Mouse (Mus musculus): ENCODE results near the gene Meis1.

The Meis1 gene

GRCm38 (mm10) chr11:18948600-18949295 is 70.0 kb downstream of the Meis1 start:
- peak; percentile 11 for DNase-seq (ENCODE audit: low read depth)

DNA sequence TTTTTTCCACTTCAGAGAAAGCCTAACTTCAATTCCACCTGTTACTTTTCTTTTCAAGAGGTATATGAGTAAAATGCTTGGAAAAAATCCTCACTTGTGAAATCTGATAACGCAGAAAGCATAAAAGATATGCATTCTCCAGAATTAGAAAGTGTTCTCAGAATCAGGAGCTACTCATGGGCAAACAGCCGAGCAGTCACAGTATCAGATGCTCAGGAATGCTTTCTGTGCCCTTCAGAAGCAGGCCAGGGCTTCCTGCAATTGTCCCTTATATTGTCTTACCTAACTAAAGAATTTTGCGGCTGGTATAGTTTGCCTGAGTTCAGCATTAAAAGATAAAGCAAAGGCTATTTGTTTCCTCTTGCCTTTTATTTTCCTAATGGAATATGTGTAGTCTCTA is 71.4 kb downstream of the Meis1 start:
- DNase-seq (ENCODE audit: low read depth): no peak

DNA sequence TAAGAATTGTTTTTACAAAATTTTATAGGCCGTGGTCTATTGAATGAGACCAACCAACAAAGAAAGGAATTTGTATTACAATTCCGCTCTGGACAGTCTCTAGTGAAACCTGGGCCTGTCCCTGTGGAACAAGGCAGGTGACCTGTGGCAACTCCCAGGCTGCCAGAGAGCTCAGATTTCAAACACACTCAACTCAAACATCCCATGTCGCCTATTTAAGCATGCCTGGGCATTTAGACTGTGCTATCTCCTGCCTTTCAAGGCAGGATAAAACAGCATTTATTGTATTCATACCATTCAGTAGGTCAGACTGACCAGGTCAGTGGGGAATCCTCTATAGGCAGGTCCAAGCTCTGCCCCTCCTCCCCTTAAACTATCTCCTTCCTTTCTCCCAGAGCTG is 73.0 kb downstream of the Meis1 start:
- no peak for DNase-seq (ENCODE audit: low read depth)

DNA sequence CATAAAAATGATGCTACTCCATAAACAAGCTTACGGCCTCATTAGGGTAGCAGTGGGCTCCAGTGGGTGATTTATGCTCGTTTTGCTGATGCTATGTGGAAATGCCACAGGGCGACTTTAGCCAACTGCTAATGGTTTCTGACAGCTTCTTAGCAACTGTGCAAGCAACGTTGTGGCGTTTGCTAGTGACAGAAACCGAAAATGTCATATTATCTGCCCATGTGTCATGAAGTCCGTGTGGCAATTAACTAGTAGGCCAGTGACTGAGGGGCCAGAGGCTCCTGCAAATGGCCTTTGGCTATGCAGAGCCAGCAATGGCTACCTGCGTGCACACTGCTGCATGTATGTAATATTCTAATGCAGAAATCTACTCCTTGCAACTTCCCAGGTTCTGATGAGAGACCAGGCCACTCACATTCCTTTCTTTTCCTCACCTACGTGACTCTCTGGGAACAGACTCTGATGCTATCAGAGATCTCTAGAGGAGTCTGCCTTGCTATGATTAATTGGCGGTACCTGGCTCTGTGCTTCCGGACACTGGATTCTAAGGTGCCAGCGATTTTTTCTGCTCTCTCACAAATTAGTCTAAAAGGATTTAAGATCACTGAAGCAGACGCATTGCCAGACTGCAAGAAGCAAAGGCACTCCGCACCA is 73.7 kb downstream of the Meis1 start:
- DNase-seq (ENCODE audit: low read depth): no peak

GRCm38 (mm10) chr11:18944209-18944608 is 74.6 kb downstream of the Meis1 start:
- DNase-seq (ENCODE audit: low read depth): no peak

DNA sequence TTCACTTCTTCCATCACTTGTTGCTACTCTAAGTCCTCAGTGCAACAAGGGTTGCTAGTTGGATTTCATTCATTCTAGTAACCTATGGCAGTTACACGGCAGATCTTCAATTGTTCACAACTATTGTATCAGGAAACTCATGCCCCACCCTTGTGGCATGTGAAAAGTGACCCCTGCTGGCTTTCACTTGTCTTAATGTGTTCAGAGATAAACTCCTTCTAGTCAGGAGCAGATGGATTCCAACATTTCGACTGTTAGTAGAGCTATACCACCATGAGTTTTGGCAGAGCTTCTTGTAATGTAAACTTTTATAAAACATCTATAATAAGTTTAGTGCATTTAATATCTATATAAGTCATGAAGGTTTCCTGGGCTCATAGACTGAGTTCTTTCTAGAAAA is 75.8 kb downstream of the Meis1 start:
- DNase-seq (ENCODE audit: low read depth): no peak

- peak; percentile 61 for DNase-seq (ENCODE audit: low read depth)
Observed at GRCm38 (mm10) chr11:18940916-18941315, 77.9 kb downstream of the Meis1 start.

- no peak for DNase-seq (ENCODE audit: low read depth)
Observed at GRCm38 (mm10) chr11:18934921-18935320, 83.9 kb downstream of the Meis1 start.

- DNase-seq (ENCODE audit: low read depth): no peak
Observed at GRCm38 (mm10) chr11:18931001-18931874, 87.5 kb downstream of the Meis1 start.

DNA sequence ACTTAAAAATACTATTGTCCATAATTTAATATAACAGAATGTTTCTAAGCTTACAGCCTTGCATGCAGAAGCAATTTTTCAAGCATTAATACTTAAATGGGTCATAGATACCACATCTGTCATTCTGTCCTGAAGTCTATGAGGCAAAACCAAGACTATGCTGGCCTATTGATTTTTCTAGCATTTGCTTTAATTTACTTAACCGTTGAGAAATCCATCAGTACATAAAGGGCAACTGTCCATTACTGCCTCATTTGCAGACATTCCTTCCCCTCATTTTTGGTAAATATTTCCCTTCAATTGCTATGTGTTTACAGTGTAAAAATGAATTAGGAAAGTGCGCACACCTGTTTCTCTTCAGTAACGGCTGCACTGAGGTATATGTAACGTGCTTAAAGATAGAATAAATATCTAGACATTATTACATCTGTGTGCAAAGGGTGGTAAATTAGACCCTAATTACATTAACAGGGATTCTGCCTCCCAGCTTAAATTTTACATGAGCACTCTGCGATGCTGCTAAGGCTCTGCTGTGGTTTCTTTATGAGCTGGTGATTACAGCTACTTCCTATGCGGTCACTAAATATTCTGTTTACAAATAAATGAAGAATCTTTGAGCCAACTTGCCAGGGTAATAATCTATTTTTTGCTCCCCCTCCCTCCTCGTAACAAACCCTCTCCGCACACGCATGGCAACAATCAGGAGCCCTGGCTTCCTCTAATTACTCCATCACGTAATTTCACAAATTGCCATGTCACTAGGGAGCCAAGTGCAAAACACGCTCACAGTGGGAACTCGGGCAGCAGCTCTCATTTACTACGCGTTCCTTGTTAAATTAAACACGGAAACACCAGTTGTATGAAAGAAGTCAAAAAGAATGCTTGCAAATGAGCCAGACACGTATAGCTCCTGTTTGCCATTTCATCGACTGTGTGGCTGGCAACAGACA is 88.7 kb downstream of the Meis1 start:
- no peak for DNase-seq (ENCODE audit: low read depth)

GRCm38 (mm10) chr11:18927351-18927750 is 91.4 kb downstream of the Meis1 start:
- DNase-seq (ENCODE audit: low read depth): peak; percentile 85

- peak; percentile 65 for DNase-seq (ENCODE audit: low read depth)
Observed at GRCm38 (mm10) chr11:18926798-18927197, 92.0 kb downstream of the Meis1 start.

DNA sequence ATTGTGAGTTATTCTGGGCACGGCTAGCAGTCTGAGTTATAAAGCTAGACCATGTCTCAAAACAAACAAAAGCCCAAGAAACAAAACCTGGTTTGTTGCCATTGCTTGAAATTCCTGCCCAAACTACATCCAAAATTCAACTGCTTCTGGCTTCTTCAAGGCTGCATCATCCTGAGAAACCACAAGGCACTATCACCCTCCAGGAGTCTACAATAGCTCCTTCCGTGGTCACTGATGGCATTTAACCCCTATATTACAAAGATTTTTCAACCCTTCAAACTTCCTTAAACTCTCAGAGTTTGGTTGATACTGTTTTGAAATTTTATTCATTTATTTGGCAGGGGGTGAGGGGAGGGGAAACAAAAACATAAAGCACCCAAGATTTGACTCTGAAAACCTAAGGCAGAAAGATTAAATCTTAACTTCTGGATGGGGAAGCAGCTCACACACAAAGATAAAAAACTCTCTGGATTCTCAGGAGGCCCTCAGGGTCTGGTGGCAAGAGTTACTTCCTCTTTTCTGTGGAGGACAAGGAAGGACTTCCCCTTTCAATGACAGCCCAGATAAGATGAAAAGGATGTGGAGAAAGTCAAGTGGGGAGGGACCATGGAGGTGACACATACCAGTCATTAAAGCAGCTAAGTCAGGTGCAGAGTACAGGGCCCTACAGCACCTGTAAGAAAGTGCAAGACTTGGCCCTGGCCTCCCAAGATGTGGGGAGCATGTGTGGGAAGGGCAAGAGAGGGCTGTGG is 94.0 kb downstream of the Meis1 start:
- peak; percentile 36 for DNase-seq (ENCODE audit: low read depth)

DNA sequence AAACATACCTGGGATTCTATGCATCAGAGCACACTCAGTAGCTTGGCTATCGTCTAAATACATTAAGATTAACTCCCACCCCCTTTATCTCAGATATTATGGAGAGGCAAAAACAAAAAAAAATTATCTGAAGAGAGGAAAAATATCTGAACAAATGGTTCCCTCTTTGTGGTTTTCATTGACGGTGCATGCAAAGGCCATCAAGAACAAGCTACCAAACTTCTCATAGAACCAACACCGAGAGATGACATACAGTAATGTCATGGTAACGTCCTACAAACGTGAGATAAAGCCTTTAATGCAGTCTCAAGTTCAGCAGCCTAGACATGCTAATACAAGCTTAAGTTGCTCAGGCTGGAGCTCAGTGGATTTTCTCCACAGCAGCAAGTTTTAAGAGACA is 95.5 kb downstream of the Meis1 start:
- no peak for DNase-seq (ENCODE audit: low read depth)

DNA sequence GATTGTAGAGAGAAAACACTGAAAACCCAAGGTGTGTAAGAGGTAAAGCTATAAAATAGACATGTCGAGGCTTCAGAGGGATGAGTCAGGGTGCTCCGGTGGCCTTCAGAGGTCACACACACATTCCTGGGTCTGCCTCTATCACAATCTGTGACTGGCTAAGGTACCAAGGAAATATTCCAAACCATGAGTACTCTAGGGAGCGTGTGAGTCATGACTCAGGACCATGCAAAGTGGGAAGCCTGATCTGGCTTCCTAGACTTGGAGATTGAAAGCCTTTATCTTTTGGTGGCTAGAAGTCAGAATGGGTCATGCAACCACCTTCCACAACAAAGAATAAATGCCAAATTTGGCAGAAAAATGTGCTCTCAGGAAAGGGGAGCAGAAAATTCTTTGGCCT is 98.1 kb downstream of the Meis1 start:
- peak; percentile 54 for DNase-seq (ENCODE audit: low read depth)

DNA sequence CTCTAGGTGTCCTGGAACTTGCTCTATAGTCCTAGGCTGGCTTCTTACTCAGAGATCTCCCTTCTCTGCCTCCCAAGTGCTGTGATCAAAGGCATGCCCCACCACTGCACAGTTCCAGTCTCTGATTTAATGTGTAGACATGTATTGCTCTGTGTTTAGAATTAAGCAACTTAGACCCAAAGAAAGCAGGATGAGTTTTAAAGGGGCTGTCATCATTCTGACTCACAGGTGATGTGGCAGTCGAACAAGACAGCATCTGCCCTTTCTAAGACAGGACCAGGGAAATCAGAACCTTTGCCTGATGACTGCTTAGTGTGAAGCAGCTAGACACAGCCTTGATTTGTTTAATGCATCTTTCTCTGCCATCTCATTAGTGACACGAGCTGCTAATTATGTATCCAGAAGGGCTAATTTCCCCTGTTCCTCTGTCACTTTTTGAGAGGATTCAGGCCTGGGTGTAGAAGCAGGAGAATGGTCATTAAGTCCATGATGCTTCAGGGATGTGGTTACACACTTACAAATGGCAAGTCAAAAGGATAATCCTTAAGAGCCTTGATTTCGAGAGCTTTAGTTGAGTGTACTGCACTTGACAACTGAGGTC is 99.5 kb downstream of the Meis1 start:
- DNase-seq (ENCODE audit: low read depth): no peak

DNA sequence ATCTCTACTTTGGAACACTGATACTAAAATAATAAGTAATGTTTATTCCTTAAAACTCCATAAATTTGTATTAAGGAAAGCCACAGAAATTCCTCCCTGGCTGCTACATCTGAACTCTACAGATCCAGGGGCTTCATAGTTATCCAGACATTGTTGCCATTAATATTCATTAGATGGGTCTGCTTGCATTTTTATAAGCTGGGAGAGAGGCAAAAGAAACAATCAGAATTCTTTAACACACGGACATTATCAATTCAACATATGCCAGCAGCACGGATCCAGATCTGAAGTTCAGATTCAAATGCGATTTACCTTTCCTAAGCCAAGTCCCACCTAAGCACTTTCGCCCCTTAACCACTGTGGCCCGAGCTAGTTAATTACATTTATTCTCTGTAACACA is 100.9 kb downstream of the Meis1 start:
- no peak for DNase-seq (ENCODE audit: low read depth)

- no peak for DNase-seq (ENCODE audit: low read depth)
Observed at GRCm38 (mm10) chr11:18913251-18913650, 105.5 kb downstream of the Meis1 start.

DNA sequence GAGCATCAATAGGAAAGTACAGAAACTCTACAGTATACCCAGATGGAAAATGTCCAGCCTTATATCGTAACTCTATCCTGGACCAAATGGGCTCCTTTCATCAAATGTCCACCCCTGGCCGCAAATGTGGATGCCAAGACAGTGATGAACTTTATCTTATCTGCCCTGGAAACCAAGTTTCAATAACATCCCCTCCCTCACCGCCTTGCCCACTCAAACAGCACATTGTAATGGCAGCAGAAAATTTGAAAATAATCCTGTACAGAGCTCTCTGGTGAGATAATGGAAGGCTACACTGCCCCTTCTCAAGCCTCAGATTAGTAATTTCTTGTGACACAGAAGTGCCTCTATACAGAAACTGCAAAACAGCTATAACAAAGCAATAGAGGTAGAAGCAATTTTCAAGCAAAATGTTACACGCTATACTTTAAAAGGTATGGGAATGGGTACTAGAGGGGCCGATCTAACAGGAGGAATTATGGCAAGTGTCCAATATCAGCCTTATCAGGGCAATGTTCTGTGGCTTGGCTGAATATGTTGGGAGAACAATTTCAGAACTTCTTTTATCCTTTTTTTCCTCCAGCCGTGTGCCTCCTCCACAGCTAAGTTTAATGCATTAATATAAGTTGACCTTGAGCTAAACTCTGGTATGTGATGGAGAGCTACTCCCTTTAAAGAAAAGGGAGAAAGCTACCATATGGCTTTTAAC is 106.3 kb downstream of the Meis1 start:
- DNase-seq (ENCODE audit: low read depth): no peak

- no peak for DNase-seq (ENCODE audit: low read depth)
Observed at GRCm38 (mm10) chr11:18906866-18907265, 111.9 kb downstream of the Meis1 start.

All from NIH3T3 (cell line).